Mouse (Mus musculus): Measurements from ENCODE around the gene Itga3. TPM values are rescaled to one million over a fixed set of nuclear protein-coding genes. Genes with fewer than 3 reads are reported as not detected.

The Itga3 gene
- polyA plus RNA-seq, 1 experiment from 2014 or later: 2.9 TPM

GRCm38 (mm10) chr11:95006525-95007219, 69.9 kb downstream of the Itga3 start:
- peak; percentile 67 for ATAC-seq (ENCODE audit: low FRiP score)
- peaks cover 31% of the 10 kb centered on the region for H3K4me1 ChIP-seq (ENCODE audit: control insufficient read depth, insufficient read depth, low read length)

GRCm38 (mm10) chr11:95006038-95006437, 70.6 kb downstream of the Itga3 start:
- no peaks in the 10 kb centered on the region for H3K27me3 ChIP-seq (ENCODE audit: control insufficient read depth, insufficient read depth, low read length)
- no peaks in the 10 kb centered on the region for H3K9me3 ChIP-seq (ENCODE audit: control insufficient read depth, low read length)
- peak overlapping the region; percentile 25; the same call in 1 of the 2 replicates for H3K27ac ChIP-seq (ENCODE audit: low read depth, low read length)
- DNase-seq (ENCODE audit: low spot score, missing footprints): no peak
- H3K4me3 ChIP-seq (ENCODE audit: low read depth, low read length): peak overlapping the region; percentile 30; the same call in 1 of the 2 replicates
- H3K4me1 ChIP-seq (ENCODE audit: control insufficient read depth, insufficient read depth, low read length): peaks cover 26% of the 10 kb centered on the region
- H3K36me3 ChIP-seq (ENCODE audit: control insufficient read depth, insufficient read depth, low read length): peaks cover 17% of the 10 kb centered on the region
- ATAC-seq (ENCODE audit: low FRiP score): no peak
- 37% methylated on average over 4 of the region's 4 CpGs for WGBS
- peak overlapping the region; percentile 61 for H3K4me2 ChIP-seq
- H3K9ac ChIP-seq (ENCODE audit: low read length): peak overlapping the region; percentile 61; the same call in 1 of the 2 replicates

More at GRCm38 (mm10) chr11:95006525-95007219, 69.9 kb downstream of the Itga3 start:
- Histone ChIP-seq H3K27ac (ENCODE audit: low read depth, low read length) (peak overlapping the region; percentile 25; the same call in 1 of the 2 replicates), H3K4me2 (peak overlapping the region; percentile 61), H3K9me3 (ENCODE audit: control insufficient read depth, low read length) (no peaks in the 10 kb centered on the region), H3K9ac (ENCODE audit: low read length) (peak overlapping the region; percentile 61), H3K36me3 (ENCODE audit: control insufficient read depth, insufficient read depth, low read length) (peaks cover 17% of the 10 kb centered on the region), H3K27me3 (ENCODE audit: control insufficient read depth, insufficient read depth, low read length) (no peaks in the 10 kb centered on the region), H3K4me3 (ENCODE audit: low read depth, low read length) (peak overlapping the region; percentile 30)
- WGBS: 1% methylated on average over 27 of the region's 27 CpGs
- peak; percentile 95 for DNase-seq (ENCODE audit: low spot score, missing footprints)

- ATAC-seq (ENCODE audit: low FRiP score) (no peak), DNase-seq (ENCODE audit: low spot score, missing footprints) (no peak)
- Histone ChIP-seq H3K27me3 (ENCODE audit: control insufficient read depth, insufficient read depth, low read length) (no peaks in the 10 kb centered on the region), H3K27ac (ENCODE audit: low read depth, low read length) (no peak overlapping the region), H3K9me3 (ENCODE audit: control insufficient read depth, low read length) (no peaks in the 10 kb centered on the region), H3K36me3 (ENCODE audit: control insufficient read depth, insufficient read depth, low read length) (peaks cover 20% of the 10 kb centered on the region), H3K9ac (ENCODE audit: low read length) (no peak overlapping the region), H3K4me1 (ENCODE audit: control insufficient read depth, insufficient read depth, low read length) (peaks cover 31% of the 10 kb centered on the region), H3K4me2 (no peak overlapping the region), H3K4me3 (ENCODE audit: low read depth, low read length) (no peak overlapping the region)
- WGBS: 81% methylated on average over 6 of the region's 6 CpGs
Observed at GRCm38 (mm10) chr11:95004937-95005198, 71.7 kb downstream of the Itga3 start.

GRCm38 (mm10) chr11:95004136-95004936, 72.3 kb downstream of the Itga3 start:
- no peaks in the 10 kb centered on the region for H3K27me3 ChIP-seq (ENCODE audit: control insufficient read depth, insufficient read depth, low read length)
- 88% methylated on average over 12 of the region's 12 CpGs for WGBS
- H3K9me3 ChIP-seq (ENCODE audit: control insufficient read depth, low read length): no peaks in the 10 kb centered on the region
- peaks cover 23% of the 10 kb centered on the region for H3K36me3 ChIP-seq (ENCODE audit: control insufficient read depth, insufficient read depth, low read length)
- no peak for ATAC-seq (ENCODE audit: low FRiP score)
- no peak overlapping the region for H3K9ac ChIP-seq (ENCODE audit: low read length)
- peaks cover 30% of the 10 kb centered on the region for H3K4me1 ChIP-seq (ENCODE audit: control insufficient read depth, insufficient read depth, low read length)
- no peak overlapping the region for H3K27ac ChIP-seq (ENCODE audit: low read depth, low read length)
- H3K4me2 ChIP-seq: no peak overlapping the region
- no peak for DNase-seq (ENCODE audit: low spot score, missing footprints)
- no peak overlapping the region for H3K4me3 ChIP-seq (ENCODE audit: low read depth, low read length)

- Histone ChIP-seq H3K4me2 (no peak overlapping the region), H3K27me3 (ENCODE audit: control insufficient read depth, insufficient read depth, low read length) (no peaks in the 10 kb centered on the region), H3K9me3 (ENCODE audit: control insufficient read depth, low read length) (no peaks in the 10 kb centered on the region), H3K9ac (ENCODE audit: low read length) (no peak overlapping the region), H3K36me3 (ENCODE audit: control insufficient read depth, insufficient read depth, low read length) (peaks cover 28% of the 10 kb centered on the region), H3K4me3 (ENCODE audit: low read depth, low read length) (no peak overlapping the region), H3K27ac (ENCODE audit: low read depth, low read length) (no peak overlapping the region), H3K4me1 (ENCODE audit: control insufficient read depth, insufficient read depth, low read length) (peaks cover 20% of the 10 kb centered on the region)
- 94% methylated on average over 8 of the region's 8 CpGs for WGBS
- ATAC-seq (ENCODE audit: low FRiP score): no peak
- no peak for DNase-seq (ENCODE audit: low spot score, missing footprints)
Observed at GRCm38 (mm10) chr11:95002705-95003104, 73.9 kb downstream of the Itga3 start.

GRCm38 (mm10) chr11:95001584-95002347, 74.8 kb downstream of the Itga3 start:
- Histone ChIP-seq H3K27ac (ENCODE audit: low read depth, low read length) (no peak overlapping the region), H3K4me3 (ENCODE audit: low read depth, low read length) (no peak overlapping the region), H3K9ac (ENCODE audit: low read length) (no peak overlapping the region), H3K36me3 (ENCODE audit: control insufficient read depth, insufficient read depth, low read length) (peaks cover 30% of the 10 kb centered on the region), H3K4me2 (no peak overlapping the region), H3K9me3 (ENCODE audit: control insufficient read depth, low read length) (no peaks in the 10 kb centered on the region), H3K4me1 (ENCODE audit: control insufficient read depth, insufficient read depth, low read length) (peaks cover 13% of the 10 kb centered on the region), H3K27me3 (ENCODE audit: control insufficient read depth, insufficient read depth, low read length) (no peaks in the 10 kb centered on the region)
- ATAC-seq (ENCODE audit: low FRiP score): no peak
- WGBS: 88% methylated on average over 21 of the region's 21 CpGs
- DNase-seq (ENCODE audit: low spot score, missing footprints): peak; percentile 60

- Histone ChIP-seq H3K4me2 (no peak overlapping the region), H3K4me3 (ENCODE audit: low read depth, low read length) (no peak overlapping the region), H3K27ac (ENCODE audit: low read depth, low read length) (peak overlapping the region; percentile 50; the same call in 1 of the 2 replicates), H3K4me1 (ENCODE audit: control insufficient read depth, insufficient read depth, low read length) (peaks cover 11% of the 10 kb centered on the region), H3K9ac (ENCODE audit: low read length) (no peak overlapping the region), H3K36me3 (ENCODE audit: control insufficient read depth, insufficient read depth, low read length) (peaks cover 37% of the 10 kb centered on the region), H3K9me3 (ENCODE audit: control insufficient read depth, low read length) (no peaks in the 10 kb centered on the region), H3K27me3 (ENCODE audit: control insufficient read depth, insufficient read depth, low read length) (no peaks in the 10 kb centered on the region)
- ATAC-seq (ENCODE audit: low FRiP score): peak; percentile 70
- peak; percentile 92 for DNase-seq (ENCODE audit: low spot score, missing footprints)
- WGBS: 3% methylated on average over 8 of the region's 8 CpGs
Observed at GRCm38 (mm10) chr11:95001058-95001457, 75.5 kb downstream of the Itga3 start.

GRCm38 (mm10) chr11:95000548-95000947, 76.1 kb downstream of the Itga3 start:
- H3K4me2 ChIP-seq: no peak overlapping the region
- 56% methylated on average over 4 of the region's 4 CpGs for WGBS
- H3K36me3 ChIP-seq (ENCODE audit: control insufficient read depth, insufficient read depth, low read length): peaks cover 37% of the 10 kb centered on the region
- H3K27ac ChIP-seq (ENCODE audit: low read depth, low read length): peak overlapping the region; percentile 50
- no peak for ATAC-seq (ENCODE audit: low FRiP score)
- H3K9ac ChIP-seq (ENCODE audit: low read length): no peak overlapping the region
- no peaks in the 10 kb centered on the region for H3K27me3 ChIP-seq (ENCODE audit: control insufficient read depth, insufficient read depth, low read length)
- DNase-seq (ENCODE audit: low spot score, missing footprints): no peak
- peaks cover 13% of the 10 kb centered on the region for H3K4me1 ChIP-seq (ENCODE audit: control insufficient read depth, insufficient read depth, low read length)
- H3K9me3 ChIP-seq (ENCODE audit: control insufficient read depth, low read length): no peaks in the 10 kb centered on the region
- no peak overlapping the region for H3K4me3 ChIP-seq (ENCODE audit: low read depth, low read length)
